Mouse (Mus musculus) retina, adult 2 months (tissue): ENCODE results near the gene Gm4513.
"Not testable (repeated sequence)": the region's sequence is repeated elsewhere in the genome, so short reads cannot be mapped to it uniquely, and the experiment has no call there.

Experiments used
- DNase-seq: peaks from one replicate; pipeline ENCODE4 v3.0.0-alpha.2; 2012; ENCODE audit warnings: low read depth, low spot score

Gm4513 gene

DNA sequence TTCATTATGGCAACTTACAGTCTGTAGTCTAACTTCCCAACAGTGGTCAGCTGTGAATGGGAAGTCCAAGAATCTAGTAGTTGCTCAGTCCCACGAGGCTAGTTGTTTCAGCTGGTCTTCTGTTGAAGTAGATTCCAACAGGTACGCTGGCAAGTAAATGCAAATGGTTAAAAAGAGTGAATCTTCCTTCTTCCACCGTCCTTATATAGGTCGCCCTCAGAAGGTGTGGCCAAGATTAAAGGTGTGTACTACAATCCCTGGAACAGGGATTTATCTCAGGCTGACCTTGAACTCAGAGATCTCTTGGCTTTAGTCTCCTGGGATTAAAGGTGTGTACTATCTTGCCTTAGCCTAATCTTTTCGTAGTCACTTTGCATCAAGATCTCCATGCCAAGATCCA lies at the start of gene Gm4513:
Gene Gm4513, minus strand, starts transcription at position 101 of the 400 bp plus-strand sequence.
- not testable (repeated sequence) for DNase-seq

DNA sequence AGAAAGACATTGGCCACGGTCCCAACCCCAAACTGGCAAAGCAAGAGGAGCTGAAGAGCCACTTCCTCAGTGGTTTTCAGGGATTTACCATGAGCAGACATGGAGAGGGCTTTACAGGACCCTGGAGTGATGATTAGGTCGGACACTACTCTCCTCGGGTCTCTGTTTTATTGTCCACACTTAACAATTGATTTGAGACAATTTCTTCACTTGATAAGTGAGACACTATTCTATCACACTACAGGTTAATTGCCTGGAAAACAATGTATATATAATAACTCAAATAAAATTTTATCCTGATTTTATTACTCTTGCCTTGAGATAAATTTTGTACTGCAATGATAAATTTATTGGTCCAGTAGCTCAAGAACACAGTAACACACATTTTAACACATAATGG lies 22.7 kb downstream of the Gm4513 start, which contains the start of gene Gm4141:
Gene Gm4141, minus strand, starts transcription at position 101 of the 400 bp plus-strand sequence.
- not testable (repeated sequence) for DNase-seq

DNA sequence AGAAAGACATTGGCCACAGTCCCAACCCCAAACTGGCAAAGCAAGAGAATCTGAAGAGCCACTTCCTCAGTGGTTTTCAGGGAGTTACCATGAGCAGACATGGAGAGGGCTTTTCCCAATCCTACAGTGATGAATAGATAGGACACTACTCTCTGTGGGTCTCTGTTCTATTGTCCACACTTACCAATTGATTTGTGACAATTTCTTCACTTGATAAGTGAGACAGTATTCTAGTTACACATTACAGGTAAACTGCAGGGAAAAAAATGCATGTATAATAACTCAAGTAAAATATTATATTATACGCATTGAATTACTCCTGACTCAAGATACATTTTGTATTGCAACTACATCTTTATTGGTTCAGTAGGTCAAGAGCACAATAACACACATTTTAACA lies 53.2 kb downstream of the Gm4513 start, which contains the start of gene Gm5726:
Gene Gm5726, minus strand, starts transcription at position 101 of the 400 bp plus-strand sequence.
- not testable (repeated sequence) for DNase-seq
